Mouse (Mus musculus) MEL (cell line): ENCODE results near the gene Ttc39d. TPM values are rescaled to one million over a fixed set of nuclear protein-coding genes. Genes with fewer than 3 reads are reported as not detected.

Experiments
- DNase-seq: peaks from one replicate; pipeline ENCODE4 v3.0.0; 2011; ENCODE audit warnings: low read depth, low spot score
- H3K27ac ChIP-seq: 2 replicates; pipeline ENCODE4 v1.5.1; 2012; ENCODE audit warnings: low read depth, mild to moderate bottlenecking, control low read depth, low read length, moderate library complexity; ENCODE audit not compliant: control insufficient read depth
- H3K27me3 ChIP-seq, 2 experiments: fragments of 150-350 bp in 1 of 2; sonication (generic) in 1 of 2; 2 replicates each; pipeline ENCODE4 v1.6.1; 2012; ENCODE audit warnings: low read length in 2 of 2, mild to moderate bottlenecking in 2 of 2, improper control_type of control experiment in 1 of 2, moderate library complexity in 1 of 2; ENCODE audit not compliant: insufficient read depth in 2 of 2, control insufficient read depth in 1 of 2
- H3K36me3 ChIP-seq, 2 experiments: 2 replicates each; pipeline ENCODE4 v1.6.1; 2012 to 2014; ENCODE audit warnings: low read length in 2 of 2, improper control_type of control experiment in 1 of 2, inconsistent platforms in 1 of 2, mild to moderate bottlenecking in 1 of 2; ENCODE audit not compliant: insufficient read depth in 2 of 2, control insufficient read depth in 1 of 2
- H3K4me1 ChIP-seq, 2 experiments: fragments of 150-350 bp in 1 of 2; sonication (generic) in 1 of 2; 2 replicates each; pipeline ENCODE4 v1.6.1; 2012; ENCODE audit warnings: low read length in 2 of 2, improper control_type of control experiment in 1 of 2, mild to moderate bottlenecking in 1 of 2; ENCODE audit not compliant: insufficient read depth in 2 of 2, control insufficient read depth in 1 of 2
- H3K4me3 ChIP-seq, 2 experiments: fragments of 150-350 bp in 1 of 2; sonication (generic) in 1 of 2; 2 replicates each; pipeline ENCODE4 v1.5.1; 2012; ENCODE audit warnings: low read depth in 2 of 2, low read length in 2 of 2, mild to moderate bottlenecking in 2 of 2, moderate library complexity in 2 of 2, control low read depth in 1 of 2, improper control_type of control experiment in 1 of 2; ENCODE audit not compliant: control insufficient read depth in 1 of 2, insufficient read depth in 1 of 2
- H3K79me2 ChIP-seq: 2 replicates; pipeline ENCODE4 v1.6.1; 2012; ENCODE audit warnings: mild to moderate bottlenecking, low read length, moderate library complexity; ENCODE audit not compliant: control insufficient read depth, poor library complexity, insufficient read depth
- H3K9ac ChIP-seq: 2 replicates; pipeline ENCODE4 v1.6.1; 2012; ENCODE audit warnings: low read depth, mild to moderate bottlenecking, control low read depth, low read length, moderate library complexity; ENCODE audit not compliant: control insufficient read depth, poor library complexity, severe bottlenecking
- H3K9me3 ChIP-seq: fragments of 150-350 bp; sonication (generic); replicated peaks from 2 replicates; pipeline ENCODE4 v1.6.1; 2012; ENCODE audit warnings: mild to moderate bottlenecking, low read length, improper control_type of control experiment, moderate library complexity; ENCODE audit not compliant: insufficient read depth
- BHLHE40 ChIP-seq: IDR thresholded peaks from 2 replicates; pipeline ENCODE4 v1.6.1; 2012; ENCODE audit warnings: low read depth, mild to moderate bottlenecking, inconsistent platforms, low read length, improper control_type of control experiment, borderline replicate concordance
- CHD1 ChIP-seq: IDR thresholded peaks from 2 replicates; pipeline ENCODE4 v1.6.1; 2012; ENCODE audit warnings: low read depth, mild to moderate bottlenecking, inconsistent platforms, low read length, improper control_type of control experiment
- ETS1 ChIP-seq: IDR thresholded peaks from 2 replicates; pipeline ENCODE4 v1.6.1; 2012; ENCODE audit warnings: low read depth, mild to moderate bottlenecking, inconsistent platforms, low read length, improper control_type of control experiment, moderate library complexity
- GABPA ChIP-seq: IDR thresholded peaks from 2 replicates; pipeline ENCODE4 v1.6.1; 2012; ENCODE audit warnings: low read depth, mild to moderate bottlenecking, inconsistent platforms, low read length, improper control_type of control experiment, moderate library complexity
- HCFC1 ChIP-seq: IDR thresholded peaks from 2 replicates; pipeline ENCODE4 v1.6.1; 2012; ENCODE audit warnings: low read depth, mild to moderate bottlenecking, inconsistent platforms, low read length, improper control_type of control experiment, moderate library complexity
- JUND ChIP-seq: IDR thresholded peaks from 2 replicates; pipeline ENCODE4 v1.6.1; 2011; ENCODE audit warnings: low read depth, mild to moderate bottlenecking, improper control_type of control experiment, low read length
- KAT2A ChIP-seq: conservative IDR thresholded peaks from 2 replicates; pipeline ENCODE4 v1.6.1; 2012; ENCODE audit warnings: low read depth, low read length, improper control_type of control experiment, inconsistent platforms
- MAFK ChIP-seq: IDR thresholded peaks from 2 replicates; pipeline ENCODE4 v1.6.1; 2011; ENCODE audit warnings: low read depth, mild to moderate bottlenecking, low read length, improper control_type of control experiment, borderline replicate concordance
- MAZ ChIP-seq: IDR thresholded peaks from 2 replicates; pipeline ENCODE4 v1.6.1; 2012; ENCODE audit warnings: low read depth, mild to moderate bottlenecking, inconsistent platforms, low read length, improper control_type of control experiment
- MEF2A ChIP-seq: IDR thresholded peaks from 2 replicates; pipeline ENCODE4 v1.6.1; 2014; ENCODE audit warnings: low read depth, mild to moderate bottlenecking, inconsistent platforms, low read length, improper control_type of control experiment; ENCODE audit not compliant: poor library complexity, insufficient replicate concordance, severe bottlenecking; ENCODE audit errors: extremely low read depth
- MXI1 ChIP-seq: IDR thresholded peaks from 2 replicates; pipeline ENCODE4 v1.6.1; 2011; ENCODE audit warnings: mild to moderate bottlenecking, low read depth, low read length, improper control_type of control experiment
- MYB ChIP-seq: IDR thresholded peaks from 2 replicates; pipeline ENCODE4 v1.6.1; 2011; ENCODE audit warnings: mild to moderate bottlenecking, low read depth, low read length, improper control_type of control experiment
- NELFE ChIP-seq: IDR thresholded peaks from 2 replicates; pipeline ENCODE4 v1.6.1; 2011; ENCODE audit warnings: low read depth, low read length, improper control_type of control experiment
- NRF1 ChIP-seq: IDR thresholded peaks from 2 replicates; pipeline ENCODE4 v1.6.1; 2014; ENCODE audit warnings: low read depth, mild to moderate bottlenecking, inconsistent platforms, low read length, improper control_type of control experiment, moderate library complexity; ENCODE audit not compliant: poor library complexity, insufficient read depth, severe bottlenecking
- POLR2AphosphoS2 ChIP-seq: IDR thresholded peaks from 2 replicates; pipeline ENCODE4 v1.6.1; 2011; ENCODE audit warnings: low read length, improper control_type of control experiment
- POLR2AphosphoS5 ChIP-seq: IDR thresholded peaks from 2 replicates; pipeline ENCODE4 v1.6.1; 2012; ENCODE audit warnings: low read depth, borderline replicate concordance, mild to moderate bottlenecking, inconsistent platforms, low read length, moderate library complexity, mixed read lengths
- RAD21 ChIP-seq: IDR thresholded peaks from 2 replicates; pipeline ENCODE4 v1.6.1; 2011; ENCODE audit warnings: mild to moderate bottlenecking, low read depth, low read length, improper control_type of control experiment
- SIN3A ChIP-seq: IDR thresholded peaks from 2 replicates; pipeline ENCODE4 v1.6.1; 2012; ENCODE audit warnings: low read length, improper control_type of control experiment, inconsistent platforms
- TBP ChIP-seq: IDR thresholded peaks from 2 replicates; pipeline ENCODE4 v1.8.0; 2011; ENCODE audit warnings: low read depth, low read length, improper control_type of control experiment
- TCF12 ChIP-seq: IDR thresholded peaks from 2 replicates; pipeline ENCODE4 v1.6.1; 2014; ENCODE audit warnings: low read depth, mild to moderate bottlenecking, inconsistent platforms, low read length, improper control_type of control experiment, moderate library complexity
- UBTF ChIP-seq: IDR thresholded peaks from 2 replicates; pipeline ENCODE4 v1.6.1; 2012; ENCODE audit warnings: low read depth, mild to moderate bottlenecking, inconsistent platforms, low read length, improper control_type of control experiment, moderate library complexity, borderline replicate concordance; ENCODE audit not compliant: insufficient read depth
- USF1 ChIP-seq: IDR thresholded peaks from 2 replicates; pipeline ENCODE4 v1.6.1; 2014; ENCODE audit warnings: low read depth, mild to moderate bottlenecking, inconsistent platforms, low read length, improper control_type of control experiment, moderate library complexity
- USF2 ChIP-seq, 2 experiments: IDR thresholded peaks; 2 replicates each; pipeline ENCODE4 v1.6.1; 2011 to 2012; ENCODE audit warnings: improper control_type of control experiment in 2 of 2, low read length in 2 of 2, borderline replicate concordance in 1 of 2, inconsistent platforms in 1 of 2, low read depth in 1 of 2, mild to moderate bottlenecking in 1 of 2; ENCODE audit not compliant: insufficient read depth in 1 of 2
- ZNF384 ChIP-seq: IDR thresholded peaks from 2 replicates; pipeline ENCODE4 v1.6.1; 2012; ENCODE audit warnings: low read depth, mild to moderate bottlenecking, inconsistent platforms, low read length, improper control_type of control experiment
- polyA plus RNA-seq, 2 experiments: library from polyadenylated mRNA; stranded (reverse) in 1 of 2; unstranded in 1 of 2; fragments of >175 nt in 1 of 2; fragments of >200 nt in 1 of 2; gene quantifications; 2 replicates each; pipeline versions ENCODE4 v1.2.1 to v1.2.4; 2012; ENCODE audit warnings: low replicate concordance in 2 of 2, low read depth in 1 of 2; ENCODE audit not compliant: insufficient read length in 2 of 2, insufficient read depth in 1 of 2, missing spikeins in 1 of 2
- total RNA-seq: library from RNA; depleted of rRNA; stranded (reverse); fragments of 300-350 nt; gene quantifications from 2 replicates; pipeline ENCODE4 v1.2.3, GENCODE M21; 2012

Ttc39d gene
- total and polyA plus RNA-seq, 3 experiments, result not detected

GRCm38 (mm10) chr17:80254421-80254820 is 47.2 kb downstream of the Ttc39d start:
- no peak overlapping the region for H3K27ac ChIP-seq

GRCm38 (mm10) chr17:80255208-80255607 is 47.9 kb downstream of the Ttc39d start:
- TF ChIP-seq SIN3A (no peak), GABPA (no peak), POLR2AphosphoS5 (no peak), HCFC1 (no peak), TBP (no peak), MAFK (no peak), JUND (no peak), USF2 (IDR thresholded peaks at IDR 0.05; ENCODE audit: borderline replicate concordance in 1 of 2, insufficient read depth in 1 of 2, low read depth in 1 of 2, low read length in 2 of 2) (no peak), RAD21 (no peak), CHD1 (no peak)
- no peak overlapping the region for H3K9ac ChIP-seq
- H3K4me3 ChIP-seq, result no peak overlapping the region
- no peaks in the 10 kb centered on the region for H3K9me3 ChIP-seq
- no peaks in the 10 kb centered on the region for H3K79me2 ChIP-seq
- DNase-seq, result no peak
- no peaks in the 10 kb centered on the region for H3K4me1 ChIP-seq
- no peaks in the 10 kb centered on the region for H3K27me3 ChIP-seq
- no peaks in the 10 kb centered on the region; a peak in 1 of 4 replicates for H3K36me3 ChIP-seq
- H3K27ac ChIP-seq, result no peak overlapping the region

More at GRCm38 (mm10) chr17:80254421-80254820, 47.2 kb downstream of the Ttc39d start:
- no peak for DNase-seq
- no peaks in the 10 kb centered on the region for H3K4me1 ChIP-seq
- no peaks in the 10 kb centered on the region for H3K9me3 ChIP-seq
- H3K4me3 ChIP-seq, result no peak overlapping the region
- TF ChIP-seq UBTF, result no peak
- TF ChIP-seq MYB, result no peak
- TF ChIP-seq MAFK, result no peak
- no peak for TF ChIP-seq GABPA
- no peak for TF ChIP-seq KAT2A
- no peak for TF ChIP-seq NRF1
- no peaks in the 10 kb centered on the region for H3K27me3 ChIP-seq
- no peak overlapping the region for H3K9ac ChIP-seq
- no peaks in the 10 kb centered on the region for H3K79me2 ChIP-seq
- H3K36me3 ChIP-seq, result no peaks in the 10 kb centered on the region; a peak in 1 of 4 replicates

- H3K9me3 ChIP-seq, result no peaks in the 10 kb centered on the region
- no peak overlapping the region for H3K27ac ChIP-seq
- H3K4me1 ChIP-seq, result no peaks in the 10 kb centered on the region
- no peak for DNase-seq
- no peaks in the 10 kb centered on the region for H3K27me3 ChIP-seq
- no peak overlapping the region for H3K4me3 ChIP-seq
- TF ChIP-seq MAFK (no peak), POLR2AphosphoS2 (no peak), ZNF384 (no peak), BHLHE40 (no peak), ETS1 (no peak), KAT2A (no peak), TCF12 (no peak), USF1 (no peak), MAZ (no peak), MEF2A (no peak), MXI1 (no peak), GABPA (no peak), NELFE (no peak), SIN3A (no peak)
- H3K9ac ChIP-seq, result no peak overlapping the region
- no peaks in the 10 kb centered on the region for H3K36me3 ChIP-seq
- H3K79me2 ChIP-seq, result no peaks in the 10 kb centered on the region
Measured at GRCm38 (mm10) chr17:80267065-80267464, 59.8 kb downstream of the Ttc39d start.
